Mouse (Mus musculus) cerebellum, adult 2 months (tissue): Measurements from ENCODE around the gene Rcn2.

Experiments
- CTCF ChIP-seq: fragments of 200-500 bp; IDR thresholded peaks from 2 replicates; pipeline ENCODE4 v1.5.1; 2011; ENCODE audit warnings: low read depth, mild to moderate bottlenecking, control low read depth, low read length, moderate library complexity, borderline replicate concordance; ENCODE audit not compliant: insufficient read depth
- POLR2A ChIP-seq: fragments of 200-500 bp; IDR thresholded peaks from 2 replicates; pipeline ENCODE4 v1.6.1; 2011; ENCODE audit warnings: low read length, control low read depth, borderline replicate concordance; ENCODE audit not compliant: insufficient read depth

GRCm38 (mm10) chr9:56090546-56091225 is 49.0 kb downstream of the Rcn2 start:
- TF ChIP-seq POLR2A (no peak), CTCF (no peak)
